Mouse (Mus musculus) MEL (cell line): Measurements from ENCODE around the gene Gm20388.

Source experiments
- CTCF ChIP-seq, 3 experiments: IDR thresholded peaks in 2 of 3; conservative IDR thresholded peaks in 1 of 3; 2 replicates each; pipeline ENCODE4 v1.5.1; 2011 to 2012; ENCODE audit warnings: low read length in 3 of 3, low read depth in 2 of 3, mild to moderate bottlenecking in 2 of 3, improper control_type of control experiment in 1 of 3, inconsistent platforms in 1 of 3, mixed read lengths in 1 of 3, moderate library complexity in 1 of 3; ENCODE audit not compliant: control insufficient read depth in 1 of 3, insufficient read depth in 1 of 3, poor library complexity in 1 of 3, severe bottlenecking in 1 of 3
- EP300 ChIP-seq, 2 experiments: IDR thresholded peaks; 2 replicates each; pipeline ENCODE4 v1.6.1; 2011; ENCODE audit warnings: improper control_type of control experiment in 2 of 2, low read length in 2 of 2, low read depth in 1 of 2, mild to moderate bottlenecking in 1 of 2
- MAZ ChIP-seq: IDR thresholded peaks from 2 replicates; pipeline ENCODE4 v1.6.1; 2012; ENCODE audit warnings: low read depth, mild to moderate bottlenecking, inconsistent platforms, low read length, improper control_type of control experiment
- POLR2A ChIP-seq, 2 experiments: IDR thresholded peaks; 2 replicates each; pipeline ENCODE4 v1.6.1; 2011 to 2012; ENCODE audit warnings: low read length in 2 of 2, mild to moderate bottlenecking in 2 of 2, control low read depth in 1 of 2, improper control_type of control experiment in 1 of 2, low read depth in 1 of 2, moderate library complexity in 1 of 2; ENCODE audit not compliant: control insufficient read depth in 1 of 2, insufficient read depth in 1 of 2, poor library complexity in 1 of 2

- TF ChIP-seq POLR2A (IDR thresholded peaks at IDR 0.05; ENCODE audit: control insufficient read depth in 1 of 2, insufficient read depth in 1 of 2, low read depth in 1 of 2, low read length in 2 of 2, poor library complexity in 1 of 2) (no peak), CTCF (IDR thresholded peaks at IDR 0.05 in 2 of 3, conservative IDR thresholded peaks at IDR 0.05 in 1 of 3; ENCODE audit: control insufficient read depth in 1 of 3, insufficient read depth in 1 of 3, low read depth in 2 of 3, low read length in 3 of 3, poor library complexity in 1 of 3, severe bottlenecking in 1 of 3) (no peak), EP300 (IDR thresholded peaks at IDR 0.05; ENCODE audit: low read depth in 1 of 2, low read length in 2 of 2) (no peak), MAZ (no peak)
Observed at GRCm38 (mm10) chr8:120526577-120526976, 615.9 kb downstream of the Gm20388 start.
